Comparison of ENCODE assay signal across 22 mouse cellular contexts in genomic region chr9:51399356-51399755, GRCm38 (mm10).
"Had no signal": no experiment of that assay in that cellular context is flagged by ENCODE, and none has a peak within 500 bp of the region (broad histone marks: within the 10 kb centered on the region; RNA-seq: fewer than 3 reads in every experiment).

No protein-coding gene starts in this region.

- H3K4me3 ChIP-seq: left cerebral cortex, adult 2 months; limb, embryonic 12.5 days; limb, embryonic 15.5 days; midbrain, embryonic 10.5 days; midbrain, embryonic 13.5 days; myocyte; neural tube, embryonic 13.5 days; stomach, embryonic 15.5 days had no signal

- H3K4me1 ChIP-seq: neural tube, embryonic 13.5 days; stomach, embryonic 15.5 days had no signal

- DNase-seq: kidney, adult 18-20 months; kidney, postnatal 25 days; layer of hippocampus, postnatal 36 days; left cerebral cortex, postnatal 4 days; liver, postnatal 0 days; lung, embryonic 14.5 days; right cerebral cortex, adult 18-20 months; right cerebral cortex, postnatal 14 days; right cerebral cortex, postnatal 4 days; spleen, adult 18-20 months; thymus, postnatal 25 days had no signal

- H3K27me3 ChIP-seq: limb, embryonic 12.5 days; limb, embryonic 15.5 days; midbrain, embryonic 13.5 days; neural tube, embryonic 13.5 days; stomach, embryonic 15.5 days had no signal

- H3K36me3 ChIP-seq: limb, embryonic 12.5 days; limb, embryonic 15.5 days; midbrain, embryonic 10.5 days; midbrain, embryonic 13.5 days; neural tube, embryonic 13.5 days; stomach, embryonic 15.5 days had no signal

- H3K27ac ChIP-seq: kidney, postnatal 0 days; left cerebral cortex, adult 2 months; limb, embryonic 12.5 days; limb, embryonic 15.5 days; liver, embryonic 14.5 days; macrophage; midbrain, embryonic 10.5 days; midbrain, embryonic 13.5 days; neural tube, embryonic 13.5 days; stomach, embryonic 15.5 days had no signal
